In the genomic region with DNA sequence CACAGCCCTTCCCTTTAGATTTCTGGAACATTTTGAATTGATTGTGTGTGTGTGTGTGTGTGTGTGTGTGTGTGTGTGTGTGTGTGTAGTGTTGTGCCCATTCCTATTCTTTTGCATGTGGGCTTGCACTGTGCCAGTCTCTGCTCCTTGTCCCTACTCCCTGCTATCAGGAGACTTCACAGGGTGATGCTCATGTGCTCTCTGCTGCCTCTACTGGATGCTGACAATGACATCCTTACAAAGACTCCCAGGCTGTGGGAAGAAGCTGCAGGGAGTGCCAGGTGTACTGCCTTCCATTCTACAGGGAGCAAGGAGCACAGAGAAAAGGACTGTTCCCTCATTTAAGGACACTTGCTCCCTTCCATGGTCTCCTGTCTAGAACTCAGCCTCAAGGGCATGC, we compare ENCODE assay signal across 9 mouse cellular contexts. TPM values are rescaled to one million over a fixed set of nuclear protein-coding genes. Genes with fewer than 3 reads are reported as not detected.
DNase-seq lines count a peak whose midpoint lies in the region; ATAC-seq and TF ChIP-seq lines count a peak whose summit lies in the region.
"Had no signal": no experiment of that assay in that cellular context is flagged by ENCODE, and none has a peak within 500 bp of the region (broad histone marks: within the 10 kb centered on the region; RNA-seq: fewer than 3 reads in every experiment).

No protein-coding gene starts in this region.

- peak; percentile 47 for TF ChIP-seq CTCF in lung, adult 2 months (IDR thresholded peaks at IDR 0.05; ENCODE audit: insufficient read depth, low read length)

- H3K36me3 ChIP-seq in heart, embryonic 12.5 days: no peaks in the 10 kb centered on the region
- H3K36me3 ChIP-seq: lung, embryonic 15.5 days had no signal

- no peak overlapping the region for H3K4me3 ChIP-seq in lung, adult 2 months (replicated peaks; ENCODE audit: extremely low read depth, low read depth, low read length)
- H3K4me3 ChIP-seq in heart, embryonic 12.5 days: no peak overlapping the region
- H3K4me3 ChIP-seq: lung, embryonic 15.5 days had no signal

- H3K27me3 ChIP-seq in heart, embryonic 12.5 days (replicated peaks): peaks cover 12% of the 10 kb centered on the region

- no peak for TF ChIP-seq POLR2A in lung, adult 2 months (IDR thresholded peaks at IDR 0.05; ENCODE audit: borderline replicate concordance, extremely low read depth, low read depth, low read length)

- no peak overlapping the region for H3K4me2 ChIP-seq in heart, embryonic 12.5 days
- H3K4me2 ChIP-seq: lung, embryonic 15.5 days had no signal

- H3K27ac ChIP-seq in heart, embryonic 12.5 days (ENCODE audit: poor library complexity, severe bottlenecking): no peak overlapping the region
- H3K27ac ChIP-seq: lung, embryonic 15.5 days had no signal

- H3K9me3 ChIP-seq in heart, embryonic 12.5 days (replicated peaks): no peaks in the 10 kb centered on the region
- H3K9me3 ChIP-seq: lung, embryonic 15.5 days had no signal

- DNase-seq in lung, adult 2 months: no peak
- DNase-seq in lung, postnatal 25 days (ENCODE audit: low spot score): no peak
- DNase-seq in adrenal gland, postnatal 10 days: peak; percentile 45
- DNase-seq in embryo, embryonic 11.5 days (ENCODE audit: low read depth, low spot score): peak; percentile 37
- DNase-seq in kidney, postnatal 10 days: peak; percentile 50
- DNase-seq in mesoderm, embryonic 11.5 days (ENCODE audit: low read depth, low spot score): peak; percentile 57
- peak; percentile 38 for DNase-seq in thymus, postnatal 25 days

- H3K9ac ChIP-seq in heart, embryonic 12.5 days: no peak overlapping the region
- H3K9ac ChIP-seq: lung, embryonic 15.5 days had no signal

- no peak for ATAC-seq in heart, embryonic 12.5 days (ENCODE audit: insufficient number of reproducible peaks, low FRiP score)

- no peaks in the 10 kb centered on the region for H3K4me1 ChIP-seq in lung, adult 2 months (ENCODE audit: control insufficient read depth, insufficient read depth, low read length)
- H3K4me1 ChIP-seq in heart, embryonic 12.5 days (replicated peaks): peaks cover 13% of the 10 kb centered on the region

RNA-seq across cellular contexts. Expression of gene Olig2, which starts 58.4 kb away (rescaled TPM):
- polyA plus RNA-seq in lung, adult 2 months (2012; rRNA removed): not detected in 2 replicates
- not detected for total RNA-seq in adrenal gland, postnatal 10 days (2021)
- polyA plus RNA-seq in heart, embryonic 12.5 days (2016; fragmentation: Nextera tagmentation; extraction: Ambion mirVana): not detected in 2 replicates
- polyA plus RNA-seq: lung, embryonic 15.5 days had no signal

Comparison
In these comparisons a context has a peak if more than half of its experiments do, and no peak if none do; other contexts are left out.
1. DNase-seq: peak in adrenal gland, postnatal 10 days (single experiment), embryo, embryonic 11.5 days (single experiment), kidney, postnatal 10 days (single experiment), mesoderm, embryonic 11.5 days (single experiment) and thymus, postnatal 25 days (single experiment); none in lung, adult 2 months (single experiment) and lung, postnatal 25 days (single experiment).